Mouse (Mus musculus) forebrain, embryonic 15.5 days (tissue): ENCODE measurements around the gene Sorbs2. TPM values are rescaled to one million over a fixed set of nuclear protein-coding genes. Genes with fewer than 3 reads are reported as not detected.
A peak's percentile ranks its signal among the peaks of the same experiment; 100 is the strongest.

Source experiments
- ATAC-seq: fragments of 200-750 bp; cut with Nextera tagmentation; replicated peaks from 2 replicates; pipeline ENCODE4 v1.8.0; 2017; ENCODE audit warnings: mild to moderate bottlenecking, moderate TSS enrichment, moderate library complexity
- H3K27ac ChIP-seq: fragments of 300-500 bp; sonication (generic); replicated peaks from 2 replicates; pipeline ENCODE4 v1.5.1; 2015; ENCODE audit warnings: mild to moderate bottlenecking, inconsistent platforms
- H3K27me3 ChIP-seq: fragments of 300-500 bp; sonication (generic); 2 replicates; pipeline ENCODE4 v1.6.1; 2015; ENCODE audit warnings: inconsistent platforms
- H3K36me3 ChIP-seq: fragments of 300-500 bp; sonication (generic); 2 replicates; pipeline ENCODE4 v1.6.1; 2015; ENCODE audit warnings: mild to moderate bottlenecking, inconsistent platforms
- H3K4me1 ChIP-seq: fragments of 300-500 bp; sonication (generic); 2 replicates; pipeline ENCODE4 v1.6.1; 2015; ENCODE audit warnings: inconsistent platforms
- H3K4me2 ChIP-seq: fragments of 300-500 bp; sonication (generic); replicated peaks from 2 replicates; pipeline ENCODE4 v1.6.1; 2015; ENCODE audit warnings: mild to moderate bottlenecking, inconsistent platforms
- H3K4me3 ChIP-seq: fragments of 300-500 bp; sonication (generic); 2 replicates; pipeline ENCODE4 v1.5.1; 2015; ENCODE audit warnings: mild to moderate bottlenecking, inconsistent platforms
- H3K9ac ChIP-seq: fragments of 300-500 bp; sonication (generic); replicated peaks from 2 replicates; pipeline ENCODE4 v1.6.1; 2015; ENCODE audit warnings: mild to moderate bottlenecking, inconsistent platforms
- H3K9me3 ChIP-seq: fragments of 300-500 bp; sonication (generic); 2 replicates; pipeline ENCODE4 v1.6.1; 2016; ENCODE audit warnings: inconsistent platforms
- WGBS: fragments of 180-500 bp; shearing (Covaris S2); methylation state at CpG from one replicate; pipeline ENCODE4 v1.1.7; 2015; ENCODE audit warnings: mixed read lengths; 5-methylcytosine and 5-hydroxymethylcytosine counted together
- polyA plus RNA-seq: library from polyadenylated mRNA; unstranded; fragments of >200 nt; fragmentation: Nextera tagmentation; extraction: Ambion mirVana; gene quantifications from 2 replicates; pipeline ENCODE4 v1.2.1, GENCODE M21; 2015

The Sorbs2 gene
- polyA plus RNA-seq, 1 experiment from 2014 or later, result 100 TPM

DNA sequence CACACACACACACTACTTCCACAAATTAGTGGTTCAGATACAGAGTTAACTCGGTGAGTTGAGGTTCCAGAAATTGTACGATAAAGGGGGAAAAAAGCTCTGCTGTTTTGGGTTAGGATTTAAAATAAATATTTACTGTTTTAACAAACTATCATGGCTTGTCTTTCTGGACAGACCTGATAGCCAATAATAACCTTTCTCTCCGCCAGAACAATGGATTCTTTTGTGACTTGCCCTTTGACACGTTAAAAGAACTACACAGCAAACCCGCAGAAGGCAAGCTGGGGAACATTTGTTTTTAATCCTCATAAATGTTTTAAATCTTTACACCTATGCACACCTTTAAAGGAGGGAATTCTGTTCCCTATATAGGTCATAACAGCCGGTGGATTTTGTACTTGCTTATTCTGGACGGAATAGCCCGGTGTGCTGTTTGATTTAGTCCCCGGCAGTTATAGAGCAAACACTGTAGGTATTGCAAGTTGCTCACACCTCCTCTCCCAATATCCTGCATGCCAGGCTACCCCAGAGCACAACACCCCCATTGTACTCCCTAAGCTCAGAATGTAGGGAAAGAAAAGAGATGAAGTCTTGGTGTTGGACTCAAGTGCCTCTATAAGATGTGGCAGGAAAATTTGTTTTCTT, 121.0 kb downstream of the Sorbs2 start:
- H3K27me3 ChIP-seq, result no peaks in the 10 kb centered on the region
- no peaks in the 10 kb centered on the region for H3K9me3 ChIP-seq
- peak overlapping the region; percentile 74 for H3K4me2 ChIP-seq
- peaks cover 27% of the 10 kb centered on the region for H3K4me1 ChIP-seq
- ATAC-seq, result no peak
- peak overlapping the region; percentile 99 for H3K27ac ChIP-seq
- no peaks in the 10 kb centered on the region for H3K36me3 ChIP-seq
- H3K9ac ChIP-seq, result peak overlapping the region; percentile 88
- WGBS, result 6% methylated on average over 9 of the region's 9 CpGs
- H3K4me3 ChIP-seq, result peak overlapping the region; percentile 89

DNA sequence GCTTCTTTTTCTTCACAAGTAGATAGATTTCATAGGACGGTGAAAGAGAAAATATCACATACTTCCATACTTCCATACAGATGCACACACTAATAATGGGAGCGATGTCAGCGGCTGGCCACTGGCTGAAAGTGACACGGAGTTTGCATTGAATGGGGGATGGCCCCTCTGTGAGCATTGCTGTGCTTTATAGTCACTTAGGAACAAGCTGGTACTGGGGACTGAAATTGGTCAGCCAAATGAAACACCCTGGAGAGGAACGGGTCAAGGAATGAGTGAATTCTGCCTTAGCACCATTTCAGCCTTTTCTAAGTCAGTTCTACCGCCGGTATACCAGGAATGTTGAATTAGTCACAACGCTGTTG, 121.5 kb downstream of the Sorbs2 start:
- WGBS, result 31% methylated on average over 8 of the region's 8 CpGs
- ATAC-seq, result no peak
- H3K27ac ChIP-seq, result no peak overlapping the region

DNA sequence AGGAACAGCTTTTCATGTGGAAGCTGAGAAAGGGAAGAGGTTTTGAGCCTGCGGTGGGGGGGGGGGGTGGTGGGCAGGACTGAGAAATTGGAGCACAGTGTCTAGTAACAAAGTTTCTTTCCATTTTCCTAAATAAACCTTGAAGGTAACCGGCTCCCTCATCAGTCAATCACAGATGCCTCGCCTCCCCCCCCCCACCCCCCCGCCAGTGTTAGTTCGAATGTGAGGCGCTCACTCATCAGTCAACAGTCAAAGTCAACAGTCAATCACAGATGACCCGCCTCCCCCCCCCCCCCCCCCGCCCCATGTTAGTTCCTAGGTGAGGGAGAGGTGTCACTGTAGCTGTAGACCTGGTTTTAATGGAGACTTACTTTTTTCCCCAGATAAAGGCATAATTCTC, 123.4 kb downstream of the Sorbs2 start:
- peaks cover 36% of the 10 kb centered on the region for H3K4me1 ChIP-seq
- no peak for ATAC-seq
- H3K4me2 ChIP-seq, result no peak overlapping the region
- H3K27ac ChIP-seq, result no peak overlapping the region
- no peaks in the 10 kb centered on the region for H3K36me3 ChIP-seq
- no peaks in the 10 kb centered on the region for H3K9me3 ChIP-seq
- WGBS, result 91% methylated on average over 6 of the region's 8 CpGs
- no peak overlapping the region for H3K9ac ChIP-seq
- no peak overlapping the region for H3K4me3 ChIP-seq
- H3K27me3 ChIP-seq, result no peaks in the 10 kb centered on the region

More for the DNA sequence above, 121.5 kb downstream of the Sorbs2 start:
- Histone ChIP-seq H3K4me3 (peak overlapping the region; percentile 89), H3K9me3 (no peaks in the 10 kb centered on the region), H3K27me3 (no peaks in the 10 kb centered on the region), H3K9ac (peak overlapping the region; percentile 88; the same call in 1 of the 2 replicates), H3K4me1 (peaks cover 27% of the 10 kb centered on the region), H3K36me3 (no peaks in the 10 kb centered on the region), H3K4me2 (peak overlapping the region; percentile 74)

DNA sequence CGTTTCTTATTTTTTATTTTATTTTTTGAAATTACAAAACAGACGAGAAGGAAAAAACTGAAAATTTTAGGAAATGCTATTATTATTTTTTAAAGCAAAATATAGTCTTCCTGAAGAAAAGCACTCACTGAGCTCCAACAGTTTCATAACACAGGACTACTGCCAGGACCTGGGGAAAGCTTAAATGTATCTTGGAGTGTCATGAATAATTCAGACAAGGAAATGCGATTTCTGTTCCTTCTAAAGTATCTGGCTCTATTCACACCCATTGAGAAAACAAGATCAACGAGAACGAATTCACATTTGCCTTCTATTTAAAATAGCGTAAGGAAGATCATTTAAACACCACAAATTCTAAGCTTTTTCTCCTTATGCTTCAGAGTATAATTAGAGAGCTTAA, 127.6 kb downstream of the Sorbs2 start:
- Histone ChIP-seq H3K36me3 (no peaks in the 10 kb centered on the region), H3K9me3 (no peaks in the 10 kb centered on the region), H3K4me1 (peaks cover 25% of the 10 kb centered on the region), H3K27me3 (no peaks in the 10 kb centered on the region), H3K4me3 (no peak overlapping the region), H3K4me2 (no peak overlapping the region), H3K9ac (no peak overlapping the region), H3K27ac (no peak overlapping the region)
- no peak for ATAC-seq
- 46% methylated on average over 6 of the region's 6 CpGs for WGBS

DNA sequence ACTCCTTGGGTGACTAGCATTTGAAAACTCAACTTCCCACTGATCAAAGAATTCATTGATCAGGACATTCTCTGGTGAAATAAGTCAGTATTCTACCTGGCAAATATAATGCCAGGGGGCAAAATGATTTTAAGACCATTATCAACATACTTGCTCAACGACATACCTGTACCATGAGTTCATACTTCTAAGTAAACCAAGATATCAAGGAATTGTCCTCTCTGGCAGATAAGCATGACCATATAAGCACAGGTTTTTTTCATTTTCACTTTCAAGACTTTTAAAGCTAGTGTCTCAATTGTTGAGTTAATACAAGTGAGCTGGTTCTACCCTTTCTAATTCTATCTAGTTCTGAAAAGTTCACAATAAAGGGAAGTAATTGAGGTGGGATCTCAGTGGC, 130.2 kb downstream of the Sorbs2 start:
- H3K9me3 ChIP-seq, result no peaks in the 10 kb centered on the region
- H3K4me3 ChIP-seq, result no peak overlapping the region
- no peak overlapping the region for H3K4me2 ChIP-seq
- WGBS, result 95% methylated on average over 1 of the region's 1 CpGs
- no peak for ATAC-seq
- H3K27ac ChIP-seq, result no peak overlapping the region
- H3K36me3 ChIP-seq, result no peaks in the 10 kb centered on the region
- H3K27me3 ChIP-seq, result no peaks in the 10 kb centered on the region
- H3K9ac ChIP-seq, result no peak overlapping the region
- H3K4me1 ChIP-seq, result peaks cover 17% of the 10 kb centered on the region

DNA sequence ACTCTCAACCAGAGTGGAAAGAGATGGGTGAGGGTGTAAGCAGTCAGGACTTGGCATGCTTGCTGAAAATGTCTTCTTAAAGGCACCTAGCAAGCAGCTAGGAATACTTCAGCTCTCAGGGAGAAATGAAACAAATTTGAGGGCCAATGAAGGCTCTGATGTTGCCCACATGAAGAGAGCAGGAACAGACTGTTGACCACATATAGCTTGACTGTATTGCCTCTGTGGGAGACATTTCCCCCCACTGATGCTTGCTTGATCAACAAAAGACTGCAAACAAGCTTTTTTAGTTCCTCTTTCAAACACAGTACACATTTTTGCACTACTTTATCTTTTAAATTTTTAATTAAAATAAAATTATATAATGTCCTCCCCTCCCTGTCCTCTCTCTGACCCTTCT, 131.9 kb downstream of the Sorbs2 start:
- Histone ChIP-seq H3K4me3 (no peak overlapping the region), H3K36me3 (no peaks in the 10 kb centered on the region), H3K4me2 (no peak overlapping the region), H3K9ac (no peak overlapping the region), H3K4me1 (peaks cover 17% of the 10 kb centered on the region), H3K27ac (no peak overlapping the region), H3K27me3 (no peaks in the 10 kb centered on the region), H3K9me3 (no peaks in the 10 kb centered on the region)
- ATAC-seq, result no peak

DNA sequence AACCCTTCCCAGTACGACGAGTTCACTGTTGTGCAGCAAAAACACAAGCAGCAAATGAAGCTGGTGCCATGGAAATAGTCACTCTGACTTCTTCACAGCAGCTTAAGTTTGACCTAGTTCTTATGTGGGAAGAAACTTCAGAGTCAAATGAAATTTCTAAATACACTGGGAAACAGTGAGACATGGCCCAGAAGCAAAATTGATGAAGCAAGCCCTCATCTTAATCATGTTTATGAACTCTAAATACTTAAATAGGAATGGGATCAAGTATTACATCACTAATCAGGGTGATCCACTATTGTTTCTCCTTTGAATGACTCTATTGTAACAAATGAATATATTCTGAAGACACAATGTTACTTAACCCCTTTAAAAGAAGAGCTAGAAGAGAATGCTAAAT, 137.1 kb downstream of the Sorbs2 start:
- Histone ChIP-seq H3K9me3 (no peaks in the 10 kb centered on the region), H3K36me3 (0 out of 2 replicates have a peak, but pooled peaks cover 4% of the 10 kb centered on the region), H3K4me1 (peaks cover under 1% of the 10 kb centered on the region; the same call in 1 of the 2 replicates), H3K4me2 (no peak overlapping the region), H3K27me3 (no peaks in the 10 kb centered on the region), H3K4me3 (no peak overlapping the region), H3K9ac (no peak overlapping the region), H3K27ac (no peak overlapping the region)
- ATAC-seq, result no peak
- 76% methylated on average over 2 of the region's 2 CpGs for WGBS

DNA sequence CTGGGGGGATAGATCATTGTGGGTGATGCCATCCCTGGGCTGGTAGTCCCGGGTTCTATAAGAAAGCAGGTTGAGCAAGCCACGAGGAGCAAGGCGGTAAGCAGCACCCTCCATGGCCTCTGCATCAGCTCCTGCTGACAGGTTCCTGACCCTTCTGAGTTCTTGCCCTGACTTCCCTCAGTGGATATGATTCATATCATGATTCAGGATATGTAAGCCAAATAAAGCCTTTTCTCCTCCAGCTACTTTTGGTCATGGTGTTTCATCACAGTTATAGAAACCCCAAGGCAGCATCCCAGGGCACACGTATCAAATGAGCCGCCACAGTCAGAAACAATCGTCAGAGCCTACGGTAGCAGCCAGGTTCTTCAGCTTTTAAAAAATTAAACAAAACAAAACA, 141.5 kb downstream of the Sorbs2 start:
- WGBS, result 95% methylated on average over 7 of the region's 7 CpGs
- Histone ChIP-seq H3K27me3 (no peaks in the 10 kb centered on the region), H3K9ac (no peak overlapping the region), H3K9me3 (no peaks in the 10 kb centered on the region), H3K36me3 (0 out of 2 replicates have a peak, but pooled peaks cover 4% of the 10 kb centered on the region), H3K27ac (no peak overlapping the region), H3K4me1 (no peaks in the 10 kb centered on the region), H3K4me2 (no peak overlapping the region), H3K4me3 (no peak overlapping the region)
- ATAC-seq, result no peak

DNA sequence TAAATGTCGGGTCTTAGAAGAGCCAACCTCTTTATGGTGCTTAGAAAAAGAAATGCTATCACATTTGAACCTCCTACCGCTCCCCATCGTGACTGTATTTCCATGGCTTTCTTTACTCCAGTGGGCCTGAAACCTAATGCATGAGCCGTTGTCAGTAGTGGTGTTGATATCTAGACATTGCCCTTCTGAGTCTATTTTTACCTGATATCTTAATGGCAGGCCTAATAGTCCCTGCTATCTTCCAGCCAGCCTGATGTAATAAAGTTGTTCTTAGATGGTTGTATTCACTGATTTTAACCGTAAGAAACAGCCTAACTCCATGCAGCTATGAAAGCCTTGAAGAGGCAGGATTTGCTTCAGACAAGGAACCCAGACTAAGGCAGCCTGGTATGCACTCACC, 142.4 kb downstream of the Sorbs2 start:
- Histone ChIP-seq H3K4me2 (no peak overlapping the region), H3K36me3 (0 out of 2 replicates have a peak, but pooled peaks cover 4% of the 10 kb centered on the region), H3K9ac (no peak overlapping the region), H3K4me3 (no peak overlapping the region), H3K9me3 (no peaks in the 10 kb centered on the region), H3K27ac (no peak overlapping the region), H3K4me1 (peaks cover 7% of the 10 kb centered on the region; the same call in 1 of the 2 replicates), H3K27me3 (no peaks in the 10 kb centered on the region)
- ATAC-seq, result no peak
- 85% methylated on average over 5 of the region's 5 CpGs for WGBS

DNA sequence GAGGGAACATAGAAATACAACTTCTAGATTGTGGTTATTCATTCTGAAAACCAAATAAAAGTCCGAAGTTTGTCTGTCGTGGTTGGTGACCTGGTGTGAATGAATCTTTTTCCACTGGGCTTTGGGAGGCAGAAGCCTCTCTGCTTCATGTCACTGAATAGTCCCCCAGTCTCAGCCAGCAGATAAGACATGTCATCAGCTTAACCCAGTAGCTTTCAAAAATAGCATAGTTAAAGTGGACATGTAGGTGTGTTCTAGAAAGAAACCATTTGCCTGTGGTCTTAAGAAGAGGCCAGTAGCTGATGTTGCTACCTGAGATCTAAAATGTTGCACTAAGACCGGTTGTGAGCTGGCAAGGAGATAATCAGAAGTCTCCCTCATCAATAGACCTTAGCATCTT, 150.4 kb downstream of the Sorbs2 start:
- WGBS, result 80% methylated on average over 3 of the region's 3 CpGs
- Histone ChIP-seq H3K4me2 (no peak overlapping the region), H3K27me3 (no peaks in the 10 kb centered on the region), H3K4me3 (no peak overlapping the region), H3K9me3 (no peaks in the 10 kb centered on the region), H3K9ac (no peak overlapping the region), H3K4me1 (peaks cover 25% of the 10 kb centered on the region), H3K36me3 (0 out of 2 replicates have a peak, but pooled peaks cover 3% of the 10 kb centered on the region), H3K27ac (no peak overlapping the region)
- ATAC-seq, result no peak

DNA sequence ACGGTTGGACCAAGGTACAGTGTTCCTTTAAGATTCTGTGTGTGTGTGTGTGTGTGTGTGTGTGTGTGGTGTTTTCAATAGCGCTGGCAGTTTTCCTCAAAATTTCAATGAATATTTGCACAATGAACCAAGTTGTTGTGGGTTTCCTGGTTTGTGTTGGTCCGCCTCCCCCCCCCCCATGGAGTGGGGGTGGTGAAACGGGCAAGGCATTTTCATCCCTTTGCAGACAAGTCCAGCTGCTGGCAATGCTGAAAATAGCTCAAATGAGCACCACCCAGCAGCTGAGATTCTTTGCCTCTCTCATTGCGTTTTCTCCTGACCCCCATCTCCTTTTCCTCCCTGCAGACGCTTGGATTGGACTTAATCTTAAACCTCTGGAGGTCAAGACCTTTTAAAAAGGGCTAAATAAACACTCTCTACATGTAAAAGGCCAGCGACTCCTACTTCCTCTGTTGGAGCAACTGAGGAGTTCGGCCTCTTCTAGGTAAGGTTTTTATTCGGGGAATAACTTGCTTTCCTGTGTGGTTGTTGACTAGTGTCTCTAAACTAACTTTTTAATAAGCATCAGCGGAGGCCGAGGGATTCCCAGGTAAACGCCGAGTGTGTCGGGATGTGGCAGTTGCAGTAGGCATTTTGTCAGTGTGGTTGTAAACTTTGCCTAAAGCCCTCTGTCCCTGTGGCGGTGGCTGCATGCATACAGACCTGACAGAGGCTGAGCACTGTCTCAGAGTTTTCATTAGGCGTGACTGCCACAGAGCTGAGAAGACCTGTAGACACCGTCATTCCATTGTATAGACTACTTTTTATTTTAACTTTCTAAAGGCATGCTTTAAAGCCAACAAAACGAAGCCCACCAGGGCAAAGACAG, 151.1 kb downstream of the Sorbs2 start:
- Histone ChIP-seq H3K36me3 (0 out of 2 replicates have a peak, but pooled peaks cover 3% of the 10 kb centered on the region), H3K4me3 (no peak overlapping the region), H3K9ac (no peak overlapping the region), H3K27me3 (no peaks in the 10 kb centered on the region), H3K4me2 (no peak overlapping the region), H3K9me3 (no peaks in the 10 kb centered on the region), H3K4me1 (peaks cover 25% of the 10 kb centered on the region), H3K27ac (no peak overlapping the region)
- WGBS, result 33% methylated on average over 18 of the region's 18 CpGs
- no peak for ATAC-seq

DNA sequence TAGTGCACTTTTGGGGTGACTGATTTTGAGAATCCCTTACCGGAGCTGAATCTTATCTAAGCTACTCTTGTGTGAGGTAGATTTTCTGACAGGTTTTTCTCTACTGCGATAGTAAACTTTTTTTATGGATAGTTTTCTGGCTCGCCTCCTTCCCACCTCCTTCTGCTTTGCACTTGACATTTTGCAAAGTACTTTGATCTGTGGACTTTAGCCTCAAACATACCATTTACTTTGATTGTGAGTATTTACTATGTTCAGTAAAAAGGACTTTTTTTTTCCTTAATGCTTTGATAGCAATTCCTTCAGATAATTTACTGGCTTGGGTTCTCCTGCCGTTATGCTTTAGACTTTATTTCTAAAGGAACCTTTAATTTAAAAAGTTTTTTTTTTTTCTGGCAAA, 151.9 kb downstream of the Sorbs2 start:
- 79% methylated on average over 4 of the region's 4 CpGs for WGBS

More for the DNA sequence above, 151.9 kb downstream of the Sorbs2 start:
- Histone ChIP-seq H3K4me2 (no peak overlapping the region), H3K9me3 (no peaks in the 10 kb centered on the region), H3K4me1 (peaks cover 23% of the 10 kb centered on the region), H3K36me3 (0 out of 2 replicates have a peak, but pooled peaks cover 3% of the 10 kb centered on the region), H3K4me3 (no peak overlapping the region), H3K27ac (no peak overlapping the region), H3K27me3 (no peaks in the 10 kb centered on the region), H3K9ac (no peak overlapping the region)
- no peak for ATAC-seq
